Mouse (Mus musculus): ENCODE measurements at regions not wholly inside any gene's neighbourhood (a gene's known extent, or its start where the extent isn't known, plus 50 kb on each side); places are given as distances from the start of the nearest gene placed in this dataset.

DNA sequence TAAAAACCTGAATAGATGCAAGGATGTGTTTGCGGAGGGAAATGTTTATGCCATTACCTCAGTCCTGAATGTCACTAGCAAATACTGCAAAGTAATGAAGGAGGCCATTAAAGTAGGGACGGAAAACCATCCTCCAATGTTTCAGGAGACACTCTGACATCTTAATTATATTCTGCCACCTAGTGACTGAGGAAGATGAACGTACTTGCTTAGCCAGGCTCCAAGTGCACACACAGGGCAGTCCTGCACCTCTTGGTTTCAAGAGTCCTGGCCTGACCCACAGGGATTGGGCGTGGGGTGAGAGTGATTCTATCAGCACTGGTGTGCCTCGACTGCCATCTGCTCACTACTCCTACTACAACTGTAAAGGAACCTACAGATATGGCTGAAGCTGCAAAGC is 85.3 kb upstream of the Slc44a1 start:
- TF ChIP-seq CTCF (IDR thresholded peaks at IDR 0.05; ENCODE audit: control insufficient read depth, insufficient read depth, insufficient read length) (peak; percentile 34), CEBPB (IDR thresholded peaks at IDR 0.05; ENCODE audit: low read depth) (no peak)
